8 mouse cellular contexts compared by ENCODE assay signal in the genomic region with DNA sequence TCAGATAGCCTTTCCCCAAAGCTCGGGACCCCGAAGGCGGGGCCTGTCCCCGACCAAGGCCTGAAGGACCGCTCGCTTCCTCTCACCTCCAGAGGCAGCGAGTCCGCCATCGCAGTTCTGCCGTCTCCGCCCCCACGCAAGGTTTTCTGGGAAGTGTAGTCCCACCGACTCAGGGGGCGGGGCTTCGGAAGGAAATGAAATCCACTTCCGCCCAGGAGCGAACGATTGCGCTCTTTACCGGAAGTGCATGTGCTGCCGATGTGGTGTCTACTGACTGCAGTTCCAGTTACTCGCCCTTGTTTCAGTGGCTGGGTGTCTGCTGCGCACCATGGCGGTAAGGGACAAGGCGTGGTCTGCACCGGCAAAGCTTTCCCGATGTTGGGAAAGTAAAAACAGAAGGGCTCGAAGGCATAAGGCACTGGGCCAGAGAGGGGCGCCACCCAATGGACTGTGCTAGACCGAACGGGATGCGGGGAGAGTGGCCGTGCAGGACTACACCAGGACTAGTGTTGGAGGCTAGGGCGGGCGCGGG. TPM values are rescaled to one million over a fixed set of nuclear protein-coding genes. Genes with fewer than 3 reads are reported as not detected.
A peak's percentile ranks its signal among the peaks of the same experiment; 100 is the strongest.
DNase-seq lines count a peak whose midpoint lies in the region; ATAC-seq and TF ChIP-seq lines count a peak whose summit lies in the region.

A gene (minus strand): TSS at position 138 of the 532 bp plus-strand sequence.
A gene (plus strand): TSS at position 214 of the 532 bp plus-strand sequence.

- no peaks in the 10 kb centered on the region for H3K27me3 ChIP-seq in heart, embryonic 12.5 days (replicated peaks)
- H3K27me3 ChIP-seq in kidney, postnatal 0 days (ENCODE audit: insufficient read depth, low read length): no peaks in the 10 kb centered on the region
- H3K27me3 ChIP-seq in liver, embryonic 11.5 days (replicated peaks; ENCODE audit: control insufficient read depth, insufficient read depth, low read length): no peaks in the 10 kb centered on the region
- no peaks in the 10 kb centered on the region for H3K27me3 ChIP-seq in myocyte (ENCODE audit: control insufficient read depth, insufficient read depth, insufficient read length)

- H3K4me2 ChIP-seq in heart, embryonic 12.5 days: peak within 1 kb of the TSS; percentile 94
- H3K4me2 ChIP-seq in kidney, postnatal 0 days (ENCODE audit: low read length): peak within 1 kb of the TSS; percentile 92
- H3K4me2 ChIP-seq in liver, embryonic 11.5 days: peak within 1 kb of the TSS; percentile 91
- peak within 1 kb of the TSS; percentile 91 for H3K4me2 ChIP-seq in myocyte (ENCODE audit: low read depth)

- TF ChIP-seq CTCF in kidney, postnatal 0 days (IDR thresholded peaks at IDR 0.05; ENCODE audit: low read depth): peak; percentile 61

- H3K9me3 ChIP-seq in heart, embryonic 12.5 days (replicated peaks): no peaks in the 10 kb centered on the region
- no peaks in the 10 kb centered on the region for H3K9me3 ChIP-seq in kidney, postnatal 0 days (replicated peaks; ENCODE audit: low read length)
- no peaks in the 10 kb centered on the region for H3K9me3 ChIP-seq in liver, embryonic 11.5 days (ENCODE audit: control insufficient read depth, low read length)

- peaks cover 7% of the 10 kb centered on the region; the same call in 1 of the 2 replicates for H3K4me1 ChIP-seq in brown adipose tissue, adult 24 weeks (ENCODE audit: control insufficient read depth, insufficient read depth, insufficient read length, low read length)
- peaks cover 19% of the 10 kb centered on the region for H3K4me1 ChIP-seq in heart, embryonic 12.5 days (replicated peaks)
- peaks cover 16% of the 10 kb centered on the region for H3K4me1 ChIP-seq in kidney, postnatal 0 days (replicated peaks; ENCODE audit: insufficient read depth, low read length)
- H3K4me1 ChIP-seq in liver, embryonic 11.5 days (replicated peaks; ENCODE audit: control insufficient read depth, insufficient read depth, low read length): peaks cover 29% of the 10 kb centered on the region

- peak within 1 kb of the TSS; percentile 77 for H3K4me3 ChIP-seq in brown adipose tissue, adult 24 weeks (ENCODE audit: insufficient read depth, low read depth, low read length)
- H3K4me3 ChIP-seq in heart, embryonic 12.5 days: peak within 1 kb of the TSS; percentile 68
- H3K4me3 ChIP-seq in kidney, postnatal 0 days (replicated peaks; ENCODE audit: low read depth, low read length): peak within 1 kb of the TSS; percentile 60
- peak within 1 kb of the TSS; percentile 67 for H3K4me3 ChIP-seq in liver, embryonic 11.5 days (ENCODE audit: low read depth, low read length)
- H3K4me3 ChIP-seq in myocyte: peak within 1 kb of the TSS; percentile 79

- WGBS in heart, embryonic 12.5 days: under 1% methylated on average over 36 of the region's 36 CpGs
- under 1% methylated on average over 36 of the region's 36 CpGs for WGBS in kidney, postnatal 0 days
- under 1% methylated on average over 36 of the region's 36 CpGs for WGBS in liver, embryonic 11.5 days

- H3K36me3 ChIP-seq in heart, embryonic 12.5 days: peaks cover 49% of the 10 kb centered on the region
- H3K36me3 ChIP-seq in kidney, postnatal 0 days (ENCODE audit: insufficient read depth, low read length): peaks cover 38% of the 10 kb centered on the region
- peaks cover 22% of the 10 kb centered on the region for H3K36me3 ChIP-seq in liver, embryonic 11.5 days (ENCODE audit: control insufficient read depth, insufficient read depth, low read length)
- peaks cover 20% of the 10 kb centered on the region for H3K36me3 ChIP-seq in myocyte (ENCODE audit: control insufficient read depth, insufficient read depth)

- DNase-seq in kidney, postnatal 0 days (ENCODE audit: low spot score): peak; percentile 99
- DNase-seq in liver, embryonic 11.5 days (ENCODE audit: low spot score): peak; percentile 96
- peak; percentile 99 for DNase-seq in spleen, postnatal 4 days (ENCODE audit: low spot score in 2 of 2)

- peak; percentile 99 for ATAC-seq in CD4-positive, CD25-positive, alpha-beta regulatory T cell, adult 4 months
- ATAC-seq in erythroid progenitor cell, adult 5-6 weeks (replicated peaks; ENCODE audit: low FRiP score, poor library complexity, severe bottlenecking): peak; percentile 80
- ATAC-seq in heart, embryonic 12.5 days (ENCODE audit: insufficient number of reproducible peaks, low FRiP score): peak; percentile 91
- ATAC-seq in kidney, postnatal 0 days (replicated peaks; ENCODE audit: low FRiP score, low read depth): peak; percentile 89
- peak; percentile 84 for ATAC-seq in liver, embryonic 11.5 days (replicated peaks; ENCODE audit: low FRiP score)

- H3ac ChIP-seq in myocyte (ENCODE audit: control insufficient read depth, insufficient read length): peak within 1 kb of the TSS; percentile 47

- TF ChIP-seq POLR2A in myocyte (IDR thresholded peaks at IDR 0.05; ENCODE audit: insufficient read length, low read depth): peak; percentile 99

- H3K9ac ChIP-seq in heart, embryonic 12.5 days: peak within 1 kb of the TSS; percentile 84
- H3K9ac ChIP-seq in kidney, postnatal 0 days (ENCODE audit: low read depth, low read length): peak within 1 kb of the TSS; percentile 70
- H3K9ac ChIP-seq in liver, embryonic 11.5 days (ENCODE audit: low read depth, low read length): peak within 1 kb of the TSS; percentile 79

- H3K79me2 ChIP-seq in myocyte (ENCODE audit: control insufficient read depth, insufficient read depth): peaks cover 37% of the 10 kb centered on the region

- peak within 1 kb of the TSS; percentile 75 for H3K27ac ChIP-seq in brown adipose tissue, adult 24 weeks (replicated peaks; ENCODE audit: low read depth, low read length)
- peak within 1 kb of the TSS; percentile 76 for H3K27ac ChIP-seq in heart, embryonic 12.5 days (ENCODE audit: poor library complexity, severe bottlenecking)
- peak within 1 kb of the TSS; percentile 68 for H3K27ac ChIP-seq in kidney, postnatal 0 days
- peak within 1 kb of the TSS; percentile 86 for H3K27ac ChIP-seq in liver, embryonic 11.5 days (ENCODE audit: low read depth, low read length)

TF ChIP-seq in myocyte, 11 proteins besides CTCF, POLR2A, EP300 and RAD21:
- TF ChIP-seq SRF (IDR thresholded peaks at IDR 0.05; ENCODE audit: control insufficient read depth, insufficient read length, low read depth) (peak; percentile 22), TCF3 (IDR thresholded peaks at IDR 0.05; ENCODE audit: insufficient read length, low read depth) (no peak), CEBPB (IDR thresholded peaks at IDR 0.05; ENCODE audit: insufficient read depth, poor library complexity, severe bottlenecking) (peak; percentile 29; the same call in 1 of the 2 replicates), POLR2AphosphoS2 (IDR thresholded peaks at IDR 0.05; ENCODE audit: insufficient read length, low read depth) (peak; percentile 99), MYOG (IDR thresholded peaks at IDR 0.05; ENCODE audit: control insufficient read depth in 1 of 3, insufficient read depth in 1 of 3, insufficient read length in 2 of 3, low read depth in 2 of 3) (no peak), MYOD1 (IDR thresholded peaks at IDR 0.05; ENCODE audit: control insufficient read depth in 1 of 3, insufficient read length in 2 of 3, low read depth in 2 of 3) (peak in 1 of 3 experiments; percentile 44), REST (IDR thresholded peaks at IDR 0.05; ENCODE audit: insufficient read depth, insufficient read length) (peak; percentile 51), TCF12 (IDR thresholded peaks at IDR 0.05; ENCODE audit: insufficient read depth, poor library complexity, severe bottlenecking) (no peak), MAX (IDR thresholded peaks at IDR 0.05; ENCODE audit: low read depth) (peak; percentile 35), E2F4 (IDR thresholded peaks at IDR 0.05; ENCODE audit: insufficient read depth) (no peak), USF1 (IDR thresholded peaks at IDR 0.05; ENCODE audit: low read depth) (no peak)

RNA-seq across cellular contexts. Expression of the first gene that starts in this region (rescaled TPM):
- polyA plus RNA-seq in CD4-positive, CD25-positive, alpha-beta regulatory T cell, adult 4 months (2017; shearing (Covaris generic)): 1 to 10 TPM; 1.7 to 6.2 TPM
- polyA plus RNA-seq in brown adipose tissue, adult 24 weeks (2012; ENCODE audit: insufficient read depth, insufficient read length, missing spikeins): 0.83 and 0.99 TPM in 2 replicates
- 23.4 and 26.8 TPM in 2 replicates for total RNA-seq in erythroid progenitor cell, adult 5-6 weeks (2015; ENCODE audit: low replicate concordance)
- 24.8 and 31.7 TPM in 2 replicates for total RNA-seq in erythroid progenitor cell, adult 5-6 weeks (2017; ENCODE audit: low replicate concordance)
- polyA plus RNA-seq in heart, embryonic 12.5 days (2016; fragmentation: Nextera tagmentation; extraction: Ambion mirVana): 1.3 TPM in 2 replicates
- polyA plus RNA-seq in kidney, postnatal 0 days (2015; fragmentation: Nextera tagmentation; extraction: Ambion mirVana): 5.2 and 5.6 TPM in 2 replicates
- polyA plus RNA-seq in liver, embryonic 11.5 days (2014; fragmentation: Nextera tagmentation; extraction: Ambion mirVana): 5.7 and 6.2 TPM in 2 replicates
- polyA plus RNA-seq in myocyte (2012; fragmentation: generic; extraction: Trizol): 1.8 TPM

RNA-seq across cellular contexts. Expression of the second gene that starts in this region (rescaled TPM):
- 100 to 1,000 TPM; 149 to 160 TPM for polyA plus RNA-seq in CD4-positive, CD25-positive, alpha-beta regulatory T cell, adult 4 months (2017; shearing (Covaris generic))
- 60.5 and 72.6 TPM in 2 replicates for polyA plus RNA-seq in brown adipose tissue, adult 24 weeks (2012; ENCODE audit: insufficient read depth, insufficient read length, missing spikeins)
- total RNA-seq in erythroid progenitor cell, adult 5-6 weeks (2015; ENCODE audit: low replicate concordance): 67.9 and 68.8 TPM in 2 replicates
- total RNA-seq in erythroid progenitor cell, adult 5-6 weeks (2017; ENCODE audit: low replicate concordance): 18.1 and 30.2 TPM in 2 replicates
- 73.5 and 80.7 TPM in 2 replicates for polyA plus RNA-seq in heart, embryonic 12.5 days (2016; fragmentation: Nextera tagmentation; extraction: Ambion mirVana)
- 134 and 140 TPM in 2 replicates for polyA plus RNA-seq in kidney, postnatal 0 days (2015; fragmentation: Nextera tagmentation; extraction: Ambion mirVana)
- polyA plus RNA-seq in liver, embryonic 11.5 days (2014; fragmentation: Nextera tagmentation; extraction: Ambion mirVana): 138 and 142 TPM in 2 replicates
- 109 TPM for polyA plus RNA-seq in myocyte (2012; fragmentation: generic; extraction: Trizol)

Comparison
In these comparisons a context has a peak if more than half of its experiments do, and no peak if none do; other contexts are left out.
1. Peak in every context shown above with its lines: DNase-seq, ATAC-seq, H3K4me3 ChIP-seq and H3K27ac ChIP-seq.